Mouse (Mus musculus): ENCODE measurements at regions not wholly inside any gene's neighbourhood (a gene's known extent, or its start where the extent isn't known, plus 50 kb on each side); places are given as distances from the start of the nearest gene placed in this dataset.
"Not testable (repeated sequence)": the region's sequence is repeated elsewhere in the genome, so short reads cannot be mapped to it uniquely, and the experiment has no call there.

DNA sequence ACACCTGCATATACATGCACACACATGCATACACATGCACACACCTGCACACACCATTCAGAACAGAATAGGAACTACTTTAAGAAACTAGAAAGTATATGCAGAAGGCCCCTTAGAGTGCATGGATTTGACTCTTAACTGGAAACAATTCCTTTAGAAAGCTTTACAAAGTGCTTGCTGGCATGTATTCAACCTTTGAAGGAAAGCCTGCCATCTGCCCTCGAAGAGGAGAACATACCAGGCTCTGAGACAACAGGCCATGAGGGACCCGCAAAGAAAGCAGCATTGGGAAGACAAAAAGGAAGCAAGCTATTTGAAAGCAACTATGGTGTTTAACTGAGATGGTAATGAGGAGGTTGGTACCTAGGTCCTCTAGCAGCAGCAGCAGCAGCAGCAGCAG lies 74.0 kb upstream of the Spon1 start:
- no peak for ATAC-seq (replicated peaks; ENCODE audit: poor library complexity, severe bottlenecking)

DNA sequence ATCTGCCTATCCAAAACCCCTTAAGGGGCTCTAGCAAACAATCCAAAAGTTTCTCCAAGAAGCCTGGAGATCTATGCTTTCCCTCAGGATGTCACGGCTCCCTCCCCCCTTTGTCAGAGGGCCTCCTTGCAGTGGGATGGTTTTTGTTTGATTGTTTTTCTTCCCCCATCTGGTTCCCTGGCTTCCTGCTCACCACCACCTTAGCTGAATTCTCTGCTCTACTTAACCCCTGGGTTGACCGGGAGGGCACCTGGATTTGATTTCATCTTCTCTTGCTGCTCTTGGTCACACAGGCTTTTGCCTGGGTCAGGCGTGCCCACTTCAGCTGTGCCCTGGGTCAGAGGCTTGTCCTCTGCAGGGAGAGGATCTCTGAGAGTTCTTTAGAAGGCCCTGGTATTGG lies 72.3 kb upstream of the Spon1 start:
- ATAC-seq (replicated peaks; ENCODE audit: poor library complexity, severe bottlenecking): no peak

DNA sequence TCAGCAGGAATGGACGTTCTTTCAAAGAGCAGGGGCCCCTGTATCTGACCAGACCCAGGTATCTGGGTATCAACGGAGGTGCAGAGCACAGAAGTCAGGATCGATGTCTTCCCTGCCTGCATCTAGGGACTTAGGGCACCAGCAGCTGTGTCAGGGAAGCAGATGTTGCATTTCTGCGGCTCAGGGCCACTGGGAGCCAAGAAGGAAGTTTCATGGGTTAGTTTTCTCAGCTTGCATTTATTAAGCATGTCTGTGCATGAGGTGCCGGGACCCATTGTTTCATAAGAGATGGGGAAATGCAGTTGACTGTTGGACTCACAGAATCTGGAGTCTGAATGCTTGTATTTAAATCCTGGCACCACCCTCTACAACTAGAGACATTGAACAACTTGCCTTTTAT lies 71.3 kb upstream of the Spon1 start:
- peak; percentile 62 for ATAC-seq (replicated peaks; ENCODE audit: poor library complexity, severe bottlenecking)

DNA sequence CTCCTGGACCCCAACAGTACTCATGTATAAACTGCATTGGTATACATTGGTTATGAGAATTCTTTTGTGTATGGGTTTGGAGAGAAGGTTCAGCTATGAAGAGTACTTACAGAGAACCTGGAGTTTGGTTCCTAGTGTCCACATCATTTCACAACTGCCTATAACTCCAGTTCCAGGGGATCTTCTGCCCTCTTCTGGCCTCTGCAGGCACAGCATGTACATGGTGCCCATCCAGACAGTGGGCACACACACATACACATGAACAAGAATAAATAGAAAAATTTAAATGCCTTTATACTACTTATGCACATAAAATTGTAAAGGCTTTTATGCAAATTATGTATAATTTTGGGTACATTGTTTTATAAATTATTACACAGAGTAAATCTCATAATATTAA lies 59.9 kb upstream of the Spon1 start:
- peak; percentile 46; the same call in 1 of the 2 replicates for ATAC-seq (replicated peaks; ENCODE audit: poor library complexity, severe bottlenecking)

DNA sequence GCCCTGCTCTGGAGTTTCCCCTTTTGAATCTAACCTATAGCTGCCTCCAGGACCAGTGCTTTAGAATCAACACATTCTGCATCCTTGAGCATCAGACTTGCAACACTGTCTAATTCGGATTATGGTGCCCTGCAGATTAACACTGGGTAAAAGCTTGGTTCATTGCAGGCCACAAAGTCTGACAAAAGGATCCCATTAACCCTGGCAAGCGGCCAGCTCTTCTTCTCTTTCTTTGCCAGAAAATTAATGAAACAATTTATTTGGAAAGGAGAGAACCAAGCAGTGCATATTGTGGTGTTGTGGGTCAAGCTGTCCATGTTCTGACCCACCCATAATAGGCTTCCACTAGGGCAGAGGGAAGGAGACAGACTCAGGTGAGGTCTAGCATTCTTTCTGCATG lies 58.2 kb upstream of the Spon1 start:
- ATAC-seq (replicated peaks; ENCODE audit: poor library complexity, severe bottlenecking): no peak

DNA sequence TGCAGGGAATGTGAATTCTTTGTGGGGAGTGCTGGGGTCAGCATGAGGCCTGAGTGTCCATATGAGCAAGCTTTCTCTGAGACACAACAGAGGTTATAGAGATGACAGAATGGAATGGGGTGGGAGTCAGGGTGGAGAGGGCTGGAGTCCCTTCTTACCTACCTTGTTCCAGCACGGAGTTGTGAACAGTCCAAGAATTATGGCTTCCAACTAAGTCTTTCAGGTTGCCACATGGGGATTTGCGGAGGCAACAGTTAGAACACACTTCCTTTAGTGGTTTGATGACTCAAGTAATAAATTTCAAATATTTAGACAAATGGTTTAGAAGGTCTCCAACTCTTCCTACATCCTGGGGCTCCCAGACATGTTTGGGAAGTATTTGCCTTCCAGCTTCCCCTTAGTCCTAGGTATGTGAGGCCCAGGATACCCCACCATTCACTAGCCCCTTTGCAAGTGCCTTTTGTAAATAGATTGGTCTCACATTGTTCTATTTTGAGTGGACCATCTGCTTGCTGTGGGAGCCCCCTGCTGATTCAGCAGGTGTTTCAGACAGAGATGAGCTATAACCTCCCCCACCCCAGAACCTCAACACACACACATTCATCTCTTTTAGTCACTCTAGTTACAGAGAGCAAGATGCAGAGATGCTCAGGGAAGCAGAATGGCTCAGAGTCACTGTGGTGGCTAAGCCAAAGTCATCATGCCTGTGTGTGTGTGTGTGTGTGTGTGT lies 55.1 kb upstream of the Spon1 start:
- peak; percentile 52 for ATAC-seq (replicated peaks; ENCODE audit: poor library complexity, severe bottlenecking)

DNA sequence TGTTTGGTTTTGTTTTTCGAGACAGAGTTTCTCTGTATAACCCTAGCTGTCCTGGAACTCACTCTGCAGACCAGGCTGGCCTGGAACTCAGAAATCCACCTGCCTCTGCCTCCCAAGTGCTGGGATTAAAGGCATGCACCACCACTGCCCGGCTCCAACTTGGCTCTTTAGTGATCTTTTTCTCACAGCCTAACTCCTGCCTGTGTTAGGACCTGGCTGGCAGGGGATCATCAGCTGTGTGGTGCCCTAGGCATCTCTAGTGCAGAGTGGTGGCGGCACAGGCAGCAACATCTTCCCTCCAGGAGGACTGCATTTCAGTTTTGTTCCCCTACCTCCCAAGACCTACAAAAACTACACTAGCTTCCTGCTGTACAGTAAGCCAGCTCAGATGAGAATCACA lies 54.4 kb upstream of the Spon1 start:
- not testable (repeated sequence) for ATAC-seq (replicated peaks; ENCODE audit: poor library complexity, severe bottlenecking)
